Mouse (Mus musculus): ENCODE measurements around the gene Snap91.

The Snap91 gene

DNA sequence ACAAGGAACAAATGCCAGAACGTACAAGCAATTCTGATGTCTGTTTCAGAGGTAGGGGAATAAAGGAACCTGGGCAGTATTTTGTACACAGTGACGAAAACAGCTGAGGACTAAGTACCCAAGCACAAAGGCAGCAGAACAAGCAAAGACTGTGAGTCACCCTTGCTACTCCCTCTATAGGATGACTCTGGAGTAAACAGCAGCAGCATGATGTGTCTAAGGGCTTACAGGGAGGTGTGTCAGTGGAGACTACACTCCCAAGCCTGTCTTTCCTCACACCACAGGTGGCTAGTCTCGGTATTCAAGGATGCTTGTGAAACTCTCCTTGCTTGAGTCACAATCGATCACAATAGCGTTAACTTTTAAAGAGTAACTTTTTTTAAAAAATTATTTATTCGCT is 66.1 kb downstream of the Snap91 start:
- DNase-seq (ENCODE audit: low spot score in 2 of 2): no peak

DNA sequence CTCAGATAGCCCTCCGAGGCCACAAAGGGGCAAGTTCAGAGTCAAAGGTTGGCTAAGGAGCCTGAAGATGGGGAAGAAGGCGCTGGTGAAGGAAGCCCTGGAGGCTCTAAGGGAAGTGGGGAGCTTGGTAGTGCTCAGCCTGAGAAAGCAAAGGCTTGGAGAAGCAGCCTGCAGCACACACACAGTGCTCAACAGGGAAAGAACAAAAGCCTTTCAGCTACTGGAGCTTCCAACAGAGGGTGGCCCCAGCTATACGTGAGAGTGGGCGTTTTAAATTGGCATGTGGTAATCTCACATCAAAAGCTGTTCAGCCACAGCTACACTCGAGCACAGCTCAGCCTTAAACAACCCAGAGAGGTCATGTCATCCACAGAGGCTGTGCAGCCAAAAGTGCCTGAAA is 67.1 kb downstream of the Snap91 start:
- DNase-seq (ENCODE audit: low spot score in 2 of 2): no peak

DNA sequence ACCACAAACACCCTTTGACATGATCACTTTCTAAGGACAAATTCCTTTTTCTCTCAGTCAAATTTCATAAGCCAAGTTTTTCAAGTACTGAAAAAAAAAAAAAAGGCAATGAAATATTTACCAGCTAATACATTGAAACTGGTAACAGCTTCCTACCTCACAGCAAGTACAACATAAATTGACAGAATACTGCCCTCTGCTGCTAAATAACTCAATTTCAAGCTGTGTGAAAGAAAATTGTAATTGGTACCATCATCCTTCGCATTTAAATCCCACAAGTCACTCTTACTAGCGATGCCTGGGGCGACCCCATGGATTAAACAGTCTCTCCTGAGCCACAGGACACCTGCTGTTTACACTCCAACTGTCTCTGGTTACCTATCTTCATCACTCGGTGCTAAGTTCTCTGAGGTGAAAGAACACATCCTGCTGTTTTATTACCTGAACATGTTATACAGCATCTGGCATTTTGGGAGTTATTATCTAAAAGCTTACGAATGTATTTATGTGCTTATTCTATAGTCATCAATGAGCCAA is 69.7 kb downstream of the Snap91 start:
- DNase-seq (ENCODE audit: low spot score in 2 of 2): no peak

DNA sequence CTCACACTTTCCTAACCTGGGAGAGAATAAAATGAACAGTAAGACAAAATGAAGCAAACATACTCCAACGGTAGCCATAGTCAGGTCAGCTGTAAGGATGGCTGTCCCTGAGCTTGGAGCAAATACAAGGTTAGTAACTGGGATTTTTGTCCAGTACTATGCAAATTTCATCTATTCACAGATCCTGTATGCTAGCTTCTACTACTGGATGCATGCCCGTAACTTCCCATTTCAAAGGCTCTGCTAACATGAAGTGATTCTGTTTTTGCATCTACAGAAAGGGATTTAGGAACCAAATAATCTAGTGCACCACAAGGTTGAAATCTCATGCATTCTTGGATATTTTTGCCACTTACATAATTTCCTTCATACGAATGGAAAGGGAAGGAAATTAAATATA is 70.2 kb downstream of the Snap91 start:
- no peak for DNase-seq (ENCODE audit: low spot score in 2 of 2)

DNA sequence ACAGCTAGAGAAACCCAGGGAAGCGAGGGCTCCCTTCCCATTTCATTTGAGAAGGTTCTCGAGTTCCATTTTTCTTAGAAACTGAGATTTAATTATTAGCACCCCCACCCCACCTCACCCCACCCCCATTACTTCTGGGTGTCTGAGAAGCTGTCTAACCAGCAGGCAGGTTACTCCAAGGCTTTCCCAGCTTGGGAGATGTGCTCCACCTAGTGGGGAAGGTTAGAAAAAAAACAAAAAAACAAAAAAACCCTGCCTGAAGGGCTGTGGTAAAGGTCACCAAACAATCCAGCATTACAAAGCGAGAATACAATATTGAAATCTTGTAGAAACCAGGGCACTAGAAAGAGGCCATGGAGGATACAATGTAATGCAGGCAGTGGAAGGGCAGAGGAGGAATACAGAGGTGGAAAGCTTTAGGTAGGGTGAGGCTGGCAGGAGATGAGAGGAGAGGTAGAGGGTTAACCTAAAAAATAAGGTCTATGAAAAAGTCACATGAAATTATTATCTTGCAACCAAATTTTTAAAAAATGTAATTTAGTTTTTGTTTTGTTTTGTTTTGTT is 79.8 kb downstream of the Snap91 start:
- DNase-seq (ENCODE audit: low spot score in 2 of 2): no peak

DNA sequence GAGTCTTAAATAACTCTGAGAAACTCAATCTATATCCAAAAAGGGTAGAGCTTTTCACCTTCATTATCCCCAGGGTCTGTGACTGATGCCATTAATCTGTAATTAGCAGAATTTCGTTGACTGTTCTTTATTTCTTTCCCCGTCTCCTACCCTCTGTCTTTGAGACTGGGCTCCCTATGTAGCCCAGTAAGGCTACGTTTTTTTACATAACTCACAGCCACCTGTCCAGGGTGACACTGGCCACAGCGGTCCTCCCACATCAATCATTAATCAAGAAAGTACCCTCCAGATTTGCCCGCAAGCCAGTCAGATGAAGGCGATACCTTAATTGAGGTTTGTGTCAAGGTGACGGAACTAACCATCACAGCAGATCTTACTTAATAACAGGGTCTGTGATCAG is 81.4 kb downstream of the Snap91 start:
- DNase-seq (ENCODE audit: low spot score in 2 of 2): no peak

DNA sequence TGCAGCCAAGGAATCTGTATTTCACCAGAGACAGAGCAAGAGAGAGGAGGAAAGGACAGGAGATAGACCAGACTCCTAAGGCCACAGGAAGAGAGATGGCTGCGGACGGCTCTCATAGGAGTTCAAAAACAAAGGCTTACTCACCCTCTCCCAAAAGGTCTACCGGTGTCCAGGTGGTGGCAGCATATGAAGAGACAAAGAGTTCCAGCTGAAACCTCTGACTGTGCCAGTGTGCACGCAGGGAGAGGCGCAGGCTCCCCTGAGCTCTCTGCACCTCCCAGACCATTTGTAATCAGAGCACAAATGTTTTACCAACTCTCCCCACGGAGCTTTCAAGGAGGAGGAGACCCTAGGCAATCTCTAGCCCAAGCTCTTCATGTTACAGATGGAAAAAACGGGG is 81.8 kb downstream of the Snap91 start:
- DNase-seq (ENCODE audit: low spot score in 2 of 2): no peak

GRCm38 (mm10) chr9:86798129-86798528 is 82.3 kb downstream of the Snap91 start:
- no peak for DNase-seq (ENCODE audit: low spot score in 2 of 2)

GRCm38 (mm10) chr9:86797553-86797952 is 82.9 kb downstream of the Snap91 start:
- no peak for DNase-seq (ENCODE audit: low spot score in 2 of 2)

- DNase-seq (ENCODE audit: low spot score in 2 of 2): peak in 1 of 2 experiments; percentile 19
These were observed 85.2 kb downstream of the Snap91 start for GRCm38 (mm10) chr9:86795236-86795635.

DNA sequence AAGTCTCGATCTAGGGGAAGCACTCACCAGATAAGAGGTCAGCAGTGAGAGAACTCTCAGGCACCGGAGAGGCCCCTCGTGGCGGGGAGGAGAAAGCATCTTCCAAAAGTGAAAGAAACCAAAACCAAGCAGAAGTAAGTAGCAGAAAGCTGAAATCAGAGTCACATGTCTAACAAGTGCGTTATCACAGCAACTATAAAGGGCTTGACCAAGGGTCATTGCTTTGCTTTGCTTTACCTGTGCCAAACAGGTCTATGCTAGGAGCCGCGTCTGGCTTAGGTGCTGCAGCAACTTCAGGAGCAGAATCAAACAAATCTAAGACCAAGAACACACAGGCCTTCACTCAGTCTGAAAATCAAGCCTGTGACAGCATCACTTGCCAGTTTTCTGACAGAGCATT is 88.5 kb downstream of the Snap91 start:
- DNase-seq (ENCODE audit: low spot score in 2 of 2): no peak

GRCm38 (mm10) chr9:86789186-86789585 is 91.3 kb downstream of the Snap91 start:
- DNase-seq (ENCODE audit: low spot score in 2 of 2): no peak

DNA sequence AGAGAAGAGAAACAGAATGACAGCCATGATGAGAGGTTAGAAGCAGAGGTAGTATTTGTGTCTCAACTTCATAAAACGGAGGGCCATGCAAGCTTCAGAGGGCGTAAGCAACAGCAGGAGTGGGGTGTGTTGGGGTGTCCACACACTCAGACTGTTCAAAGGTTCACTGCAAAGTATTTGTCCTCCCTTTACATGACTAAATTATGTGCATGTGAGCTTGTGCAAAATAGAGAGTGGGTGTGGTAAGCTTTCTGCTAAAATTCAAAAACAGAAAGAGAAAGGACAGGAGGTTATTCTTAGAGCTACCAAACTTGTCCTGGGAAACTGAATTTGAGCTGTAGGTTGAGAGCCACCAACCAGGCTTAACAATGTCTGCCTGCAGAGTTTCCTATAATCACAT is 97.6 kb downstream of the Snap91 start:
- no peak for DNase-seq (ENCODE audit: low spot score in 2 of 2)

DNA sequence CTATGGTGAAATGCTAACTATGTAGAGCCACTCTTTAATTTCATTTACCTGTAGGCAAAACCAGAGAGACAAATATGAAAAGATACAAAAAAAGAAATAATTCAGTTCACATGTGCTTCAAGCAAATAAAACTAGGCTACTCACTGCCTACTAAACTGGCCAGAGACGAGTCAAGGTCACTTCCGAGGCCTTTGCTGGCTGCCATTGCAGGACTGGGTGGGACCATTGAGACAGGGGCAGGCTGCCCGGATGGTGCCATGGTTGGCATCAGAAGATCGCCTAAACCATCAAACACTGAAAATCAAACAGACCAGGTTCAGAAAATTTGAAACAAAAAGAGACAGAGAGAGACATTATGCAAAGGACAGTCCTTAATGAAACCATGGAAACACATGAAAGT is 99.0 kb downstream of the Snap91 start:
- no peak for DNase-seq (ENCODE audit: low spot score in 2 of 2)

DNA sequence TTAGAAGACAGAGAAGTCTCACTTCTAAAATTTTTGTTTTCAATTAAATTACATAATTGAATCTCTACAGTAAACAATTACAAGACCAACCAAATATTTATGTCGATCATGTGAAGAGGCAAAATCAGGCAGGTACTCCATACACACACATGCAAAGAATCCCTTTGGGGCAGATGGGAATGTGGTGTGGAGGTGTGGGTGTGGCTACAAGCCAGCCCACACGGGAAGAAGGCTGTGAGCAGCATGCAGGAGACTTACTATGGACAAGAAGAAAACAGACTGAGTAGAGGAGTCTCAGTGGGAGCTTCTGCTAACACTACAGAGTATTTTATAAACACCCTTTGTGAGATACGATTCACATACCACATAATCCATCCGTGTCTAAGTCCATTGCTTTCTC is 102.2 kb downstream of the Snap91 start:
- no peak for DNase-seq (ENCODE audit: low spot score in 2 of 2)

DNA sequence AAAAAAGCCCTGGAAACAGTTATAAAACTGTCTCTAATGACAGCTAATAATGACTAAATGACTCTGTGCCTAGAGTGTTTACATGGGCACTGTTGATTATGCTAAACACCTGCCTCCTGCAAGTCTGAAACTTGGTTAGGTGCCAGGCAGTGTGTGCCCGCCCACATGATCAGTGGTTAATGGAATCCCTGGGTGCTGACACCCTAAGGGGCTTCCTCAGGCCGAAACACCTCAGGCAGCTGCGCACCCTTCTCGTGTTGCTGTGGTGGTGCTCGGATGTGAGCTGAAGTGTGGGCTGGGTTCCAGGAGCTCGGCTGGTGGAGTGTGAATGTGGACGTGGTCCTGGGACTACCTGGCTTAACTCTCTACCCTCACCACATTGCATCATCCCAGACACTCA is 103.1 kb downstream of the Snap91 start:
- DNase-seq (ENCODE audit: low spot score in 2 of 2): no peak

GRCm38 (mm10) chr9:86775374-86775773 is 105.1 kb downstream of the Snap91 start:
- no peak for DNase-seq (ENCODE audit: low spot score in 2 of 2)

DNA sequence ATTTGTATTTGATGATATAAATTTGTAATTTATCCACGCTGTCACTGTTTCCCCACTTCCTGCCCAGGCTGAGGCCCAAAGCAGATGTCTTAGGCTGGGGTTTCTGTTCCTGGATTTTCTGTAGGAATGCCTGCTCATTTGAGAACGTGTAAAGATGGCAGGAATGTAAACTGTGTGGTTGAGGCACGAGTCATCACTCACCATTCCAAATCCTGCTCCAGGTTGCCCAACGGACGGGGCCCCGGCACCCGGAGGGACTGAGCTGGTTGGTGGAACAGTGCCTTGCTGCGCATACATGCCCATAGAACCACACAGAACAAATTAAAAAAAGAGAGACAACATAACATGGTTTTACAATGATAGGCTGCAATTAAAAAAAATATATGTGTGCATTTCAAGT is 106.5 kb downstream of the Snap91 start:
- DNase-seq (ENCODE audit: low spot score in 2 of 2): no peak

- no peak for DNase-seq (ENCODE audit: low spot score in 2 of 2)
These were observed 107.6 kb downstream of the Snap91 start for GRCm38 (mm10) chr9:86772897-86773296.

DNA sequence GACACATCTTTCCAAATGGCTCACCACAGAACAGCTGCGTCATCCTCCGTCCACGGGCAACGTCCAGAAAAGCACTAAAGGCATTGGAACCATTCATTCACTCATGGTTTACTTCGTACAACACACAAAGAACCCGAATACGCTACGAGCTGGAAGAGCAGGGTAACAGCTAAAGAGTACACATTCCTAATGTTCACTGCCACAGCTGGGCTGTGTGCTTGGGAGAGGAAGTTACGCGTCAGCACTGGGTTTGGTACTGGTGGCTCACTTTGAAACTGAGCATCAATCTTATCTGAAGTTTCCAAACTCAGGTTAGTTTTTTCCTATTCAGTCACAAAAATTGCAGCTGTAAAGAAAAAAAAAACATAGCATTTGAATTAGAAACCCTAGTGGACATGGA is 113.5 kb downstream of the Snap91 start:
- no peak for DNase-seq (ENCODE audit: low spot score in 2 of 2)

GRCm38 (mm10) chr9:86764002-86764401 is 116.5 kb downstream of the Snap91 start:
- DNase-seq (ENCODE audit: low spot score in 2 of 2): no peak

- no peak for DNase-seq (ENCODE audit: low spot score in 2 of 2)
These were observed 117.7 kb downstream of the Snap91 start for GRCm38 (mm10) chr9:86762477-86763376.

DNA sequence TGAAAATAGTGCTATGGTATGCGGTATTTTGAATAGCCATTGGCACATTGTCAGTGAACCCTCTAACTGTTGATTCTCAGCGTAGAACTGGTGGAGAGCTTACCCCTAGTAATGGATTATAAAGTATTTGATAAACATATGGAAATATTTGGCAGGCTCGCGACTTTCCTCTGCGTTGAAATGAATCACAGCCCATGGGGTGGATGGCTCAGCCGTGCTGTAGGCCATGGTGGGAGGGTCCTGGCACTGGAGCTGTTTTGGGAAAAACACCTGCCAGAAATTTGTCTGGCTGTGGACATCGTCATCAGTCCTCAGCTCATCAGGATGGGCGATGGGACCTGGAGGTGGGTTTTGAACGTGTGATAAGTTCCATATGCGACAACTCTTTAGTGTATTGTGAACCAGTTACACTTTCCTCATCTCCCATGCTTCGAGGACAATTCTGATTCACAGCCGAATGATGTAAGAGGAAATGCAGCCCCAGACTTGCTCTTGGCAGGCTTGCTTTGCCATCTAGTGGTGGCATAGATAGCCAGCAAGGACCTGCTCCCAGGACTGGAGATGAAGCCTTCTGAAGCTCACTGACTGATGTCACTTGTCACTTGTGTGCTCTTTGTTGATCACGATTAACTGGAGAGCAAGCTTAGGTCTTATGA is 134.4 kb downstream of the Snap91 start:
- DNase-seq (ENCODE audit: low spot score in 2 of 2): peak; percentile 34 to 58
